Mouse (Mus musculus) lung, adult 2 months (tissue): ENCODE measurements at regions not wholly inside any gene's neighbourhood (a gene's known extent, or its start where the extent isn't known, plus 50 kb on each side); places are given as distances from the start of the nearest gene placed in this dataset.

ENCODE experiments used
- CTCF ChIP-seq: fragments of 200-500 bp; IDR thresholded peaks from 2 replicates; pipeline ENCODE4 v1.5.1; 2011; ENCODE audit warnings: mild to moderate bottlenecking, low read length, control low read depth; ENCODE audit not compliant: insufficient read depth
- POLR2A ChIP-seq: fragments of 200-500 bp; IDR thresholded peaks from 2 replicates; pipeline ENCODE4 v1.6.1; 2011; ENCODE audit warnings: low read depth, mild to moderate bottlenecking, control low read depth, low read length, borderline replicate concordance; ENCODE audit errors: extremely low read depth

GRCm38 (mm10) chr12:13139189-13139588, 109.8 kb downstream of the Ddx1 start:
- TF ChIP-seq CTCF, result no peak
- no peak for TF ChIP-seq POLR2A
